Mouse (Mus musculus): ENCODE results near the gene 4930404H24Rik.

The 4930404H24Rik gene

DNA sequence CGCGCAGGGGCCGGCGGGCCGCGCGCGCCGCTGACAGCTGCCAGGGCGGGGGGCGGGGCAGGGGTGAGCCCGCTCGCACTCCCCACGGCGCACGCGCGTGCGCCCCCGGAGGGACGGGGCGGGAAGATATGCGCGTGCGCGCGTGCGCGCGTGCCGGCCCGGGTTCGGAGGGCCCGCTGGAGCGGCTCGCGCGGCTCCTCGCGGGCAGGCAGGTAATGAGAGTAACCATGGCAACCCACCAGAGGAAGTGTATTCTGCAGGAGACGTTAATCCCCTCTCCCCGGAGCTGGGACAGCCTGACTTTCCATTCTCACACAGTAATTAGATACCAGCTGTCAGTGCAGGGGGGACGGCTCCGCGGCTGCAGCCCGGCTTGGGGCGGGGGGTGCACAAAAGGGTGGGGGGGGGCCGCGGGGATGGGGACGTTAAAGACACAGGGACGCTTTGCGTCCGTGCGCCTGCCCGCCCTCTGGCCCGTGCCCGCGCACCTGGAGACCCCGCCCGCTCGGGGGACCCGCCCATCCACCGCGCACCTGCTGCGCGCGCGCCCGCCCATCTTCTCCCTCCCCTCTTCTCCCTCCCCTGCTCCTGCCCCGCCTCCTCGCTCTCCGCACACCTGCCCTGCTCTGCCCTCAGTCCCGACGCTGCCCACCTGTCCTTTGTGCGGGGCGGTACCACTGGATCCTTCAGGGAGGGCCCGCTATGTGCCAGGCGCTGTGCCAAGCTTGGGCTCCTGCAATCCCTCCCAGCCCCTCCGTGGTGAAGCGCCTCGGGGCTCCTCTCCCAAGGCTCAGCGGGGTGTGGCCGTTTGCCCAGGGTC is at the start of gene 4930404H24Rik:
4930404H24Rik (plus strand) TSS at position 218 of the 820 bp plus-strand sequence.
- DNase-seq = peak; percentile 93

DNA sequence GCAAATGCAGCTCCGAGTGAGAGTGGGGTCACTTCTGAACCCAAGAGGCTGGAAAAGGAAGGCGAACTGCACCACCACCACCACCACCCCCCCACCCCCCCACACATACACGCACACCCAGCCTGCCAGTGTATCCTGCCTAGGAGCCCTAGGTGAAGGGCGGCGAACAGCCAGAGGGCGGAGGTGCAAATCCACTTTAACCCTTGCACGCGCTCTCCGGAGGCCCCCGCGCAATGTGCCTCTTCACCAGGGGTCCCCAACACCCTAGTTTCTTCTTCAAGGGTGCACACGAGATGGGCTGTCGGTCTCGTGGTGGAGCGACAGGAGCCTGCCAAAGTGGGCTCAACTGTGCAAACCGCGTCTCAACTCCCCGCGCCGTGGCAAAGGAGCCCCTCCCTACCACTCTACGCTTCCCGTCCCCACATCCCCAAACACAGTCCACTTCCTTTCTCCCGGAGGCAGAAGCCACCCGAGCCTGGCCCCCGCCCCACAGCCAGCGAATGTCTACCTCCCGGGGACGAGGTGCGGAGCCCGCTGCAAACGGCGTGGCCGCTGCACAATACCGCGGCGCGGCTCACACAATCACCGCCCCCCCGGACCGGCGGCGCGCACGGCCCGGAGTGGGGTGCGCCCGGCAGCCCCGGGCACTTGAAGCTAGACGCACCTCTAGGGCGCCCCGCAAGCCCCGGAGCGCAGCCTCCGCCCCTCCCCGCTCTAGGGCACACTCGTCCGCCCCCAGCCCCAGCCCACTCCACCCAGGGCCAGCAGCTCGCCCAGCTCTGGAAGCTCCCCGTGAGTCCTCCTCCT is 49.0 kb upstream of the 4930404H24Rik start:
- DNase-seq = peak; percentile 49

GRCm38 (mm10) chr2:153444254-153445136 is 48.1 kb upstream of the 4930404H24Rik start:
- peak; percentile 77 for DNase-seq

GRCm38 (mm10) chr2:153445137-153446016 is 47.2 kb upstream of the 4930404H24Rik start:
- peak; percentile 42 for DNase-seq

DNA sequence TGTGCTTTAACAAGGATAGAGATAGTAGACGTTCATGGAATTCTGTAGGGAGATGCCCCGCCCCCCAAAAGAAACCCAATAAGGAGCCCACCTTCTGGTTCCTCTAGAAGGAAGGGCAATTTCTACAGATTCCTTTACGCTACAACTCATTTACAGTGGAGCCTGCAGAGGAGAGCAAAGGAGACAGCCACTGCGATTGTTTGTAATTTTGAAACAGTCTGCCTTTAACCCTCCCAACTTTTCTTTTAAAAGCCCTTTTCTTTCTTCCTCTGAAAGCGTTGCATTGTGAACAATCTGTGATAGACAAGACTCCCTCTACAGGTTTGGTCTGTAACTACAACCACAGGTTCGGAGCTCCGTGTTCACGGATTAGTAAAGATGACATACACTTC is 46.6 kb upstream of the 4930404H24Rik start:
- peak; percentile 34 for DNase-seq

DNA sequence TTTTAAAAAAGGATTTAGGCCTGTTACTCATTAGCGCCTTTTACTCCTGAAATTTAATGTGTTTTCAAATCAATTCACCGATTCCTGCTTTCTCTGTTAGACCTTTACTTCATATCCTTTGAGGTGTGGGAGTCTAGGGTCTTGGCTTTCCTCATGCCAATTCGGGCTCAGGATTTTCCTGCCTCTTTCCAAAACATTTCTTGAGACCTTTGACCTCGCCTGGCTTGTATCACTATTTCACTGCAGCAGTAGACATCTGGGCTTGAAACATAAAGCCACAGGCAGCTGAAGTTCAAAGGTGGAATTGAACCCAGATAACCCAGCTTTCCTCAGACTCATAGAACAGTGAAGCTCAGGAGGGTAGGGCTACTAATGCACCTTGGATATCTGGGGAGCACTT is 46.1 kb upstream of the 4930404H24Rik start:
- no peak for DNase-seq

DNA sequence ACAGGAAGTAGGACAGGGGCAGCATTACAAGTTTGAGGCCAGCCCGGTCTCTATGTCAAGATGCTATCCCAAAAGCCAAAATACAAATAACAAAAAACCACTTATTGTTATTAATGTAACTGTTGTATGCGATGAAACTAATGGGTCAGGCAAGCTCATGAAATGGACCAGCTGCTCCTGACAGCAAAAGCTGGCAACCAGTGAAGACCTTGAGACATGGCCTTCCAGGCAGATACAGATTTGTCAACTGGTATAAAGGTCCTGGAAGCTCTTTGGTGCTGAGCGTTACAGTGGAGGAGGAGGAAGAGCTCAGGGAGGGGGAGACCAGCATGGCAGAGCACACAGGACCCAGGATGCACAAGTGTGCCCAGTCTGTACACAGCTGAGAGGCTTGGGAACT is 44.9 kb upstream of the 4930404H24Rik start:
- no peak for DNase-seq

- no peak for DNase-seq
Observed at GRCm38 (mm10) chr2:153448519-153448918, 44.1 kb upstream of the 4930404H24Rik start.

GRCm38 (mm10) chr2:153453961-153454759 is 38.4 kb upstream of the 4930404H24Rik start:
- DNase-seq = no peak

GRCm38 (mm10) chr2:153454841-153455506 is 37.6 kb upstream of the 4930404H24Rik start:
- DNase-seq = no peak

GRCm38 (mm10) chr2:153457467-153457866 is 35.1 kb upstream of the 4930404H24Rik start:
- no peak for DNase-seq

DNA sequence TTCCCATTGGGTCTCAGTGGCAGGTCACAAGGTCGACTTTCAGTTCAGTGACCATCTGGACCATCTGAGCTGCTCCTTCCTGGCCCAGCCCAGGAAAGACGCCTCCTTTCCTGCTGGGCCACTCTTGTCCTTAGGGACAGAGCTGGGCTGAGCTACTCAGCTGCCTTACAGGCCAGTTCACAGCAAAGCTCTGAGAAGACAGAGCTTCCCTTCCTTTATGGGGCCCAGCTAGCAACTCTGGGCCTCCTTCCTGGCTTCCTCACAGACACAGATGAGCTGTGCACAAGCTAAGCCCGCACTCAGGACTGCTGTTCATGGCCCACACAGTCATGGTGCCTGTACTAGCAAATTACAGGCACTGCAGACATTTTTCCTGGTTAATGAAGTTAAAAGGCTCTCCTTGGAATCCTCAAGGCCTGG is 34.6 kb upstream of the 4930404H24Rik start:
- DNase-seq = no peak

DNA sequence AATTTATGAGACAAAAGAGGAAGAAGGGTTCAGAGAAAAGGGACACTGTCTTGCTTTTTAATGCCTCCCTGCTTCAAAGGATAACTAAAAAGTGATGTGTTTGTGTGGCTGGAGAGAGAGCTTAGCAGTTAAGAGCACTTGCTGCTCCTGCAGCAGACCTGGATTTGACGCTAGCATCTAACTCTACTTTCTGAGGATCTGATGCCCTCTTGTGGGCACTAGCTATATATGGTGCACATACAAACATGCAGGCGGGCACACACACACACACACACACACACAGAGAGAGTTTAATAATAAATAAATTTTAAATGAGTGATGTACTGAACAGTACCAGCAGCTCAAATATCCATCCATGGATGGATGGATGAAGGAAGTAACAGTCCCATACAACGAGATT is 29.3 kb upstream of the 4930404H24Rik start:
- no peak for DNase-seq

GRCm38 (mm10) chr2:153467372-153467771 is 25.2 kb upstream of the 4930404H24Rik start:
- DNase-seq = no peak

DNA sequence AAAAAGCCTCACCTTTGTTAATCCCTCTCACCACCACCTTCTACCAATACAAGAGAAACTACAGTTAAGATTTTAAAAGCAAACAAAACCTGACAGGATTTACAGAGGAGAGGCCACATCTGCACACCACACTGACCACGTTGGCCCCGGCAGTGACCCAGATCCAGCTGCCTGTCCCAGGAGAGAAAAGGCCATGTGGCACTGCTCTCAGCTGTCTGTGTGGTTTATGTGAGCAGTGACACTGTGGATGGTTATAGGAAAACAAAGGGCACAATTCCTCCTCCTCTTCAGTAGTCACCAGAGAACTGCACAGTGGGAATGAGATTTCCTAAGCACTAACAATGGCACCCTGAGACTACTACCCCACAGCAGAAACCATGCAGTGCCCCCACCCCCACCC is 23.3 kb upstream of the 4930404H24Rik start:
- no peak for DNase-seq

DNA sequence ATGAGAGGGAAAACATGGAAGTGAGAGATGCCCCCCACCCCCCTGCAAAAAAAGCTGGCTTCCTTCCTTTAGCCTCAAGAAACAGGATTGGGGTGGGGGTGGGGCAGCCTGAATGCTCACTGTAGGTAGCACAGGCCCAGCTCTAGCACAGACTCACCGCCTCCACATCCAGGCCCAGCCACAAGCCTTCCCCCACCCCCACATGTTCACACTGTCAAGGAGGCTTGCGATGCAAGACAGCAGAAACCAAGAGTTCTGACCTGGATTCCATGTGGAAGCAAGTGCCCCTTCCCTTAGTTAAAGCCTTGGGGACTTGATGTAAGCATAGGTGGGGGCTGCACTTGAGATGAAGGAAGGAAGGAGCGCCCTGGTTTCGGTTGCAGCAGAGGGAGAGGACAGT is 22.8 kb upstream of the 4930404H24Rik start:
- no peak for DNase-seq

DNA sequence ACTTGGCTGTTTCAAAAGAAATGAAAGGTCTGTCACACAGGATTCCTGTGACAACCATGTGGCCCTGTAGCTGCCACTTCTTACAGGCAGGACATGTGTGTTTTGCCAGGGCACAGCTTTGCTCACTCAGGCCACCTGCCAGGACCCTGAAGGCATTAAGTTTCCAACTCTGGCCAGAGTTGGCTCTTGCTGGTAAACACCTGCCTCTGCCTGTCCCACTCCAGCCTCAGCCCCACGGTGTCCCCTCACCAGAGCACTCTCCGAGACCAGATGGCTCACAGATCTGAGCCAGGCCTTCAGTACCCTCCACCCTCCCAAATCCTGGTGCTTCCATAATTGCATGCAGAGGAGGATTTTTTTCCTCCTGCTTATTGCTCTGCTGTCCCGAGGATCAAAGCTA is 21.6 kb upstream of the 4930404H24Rik start:
- no peak for DNase-seq

DNA sequence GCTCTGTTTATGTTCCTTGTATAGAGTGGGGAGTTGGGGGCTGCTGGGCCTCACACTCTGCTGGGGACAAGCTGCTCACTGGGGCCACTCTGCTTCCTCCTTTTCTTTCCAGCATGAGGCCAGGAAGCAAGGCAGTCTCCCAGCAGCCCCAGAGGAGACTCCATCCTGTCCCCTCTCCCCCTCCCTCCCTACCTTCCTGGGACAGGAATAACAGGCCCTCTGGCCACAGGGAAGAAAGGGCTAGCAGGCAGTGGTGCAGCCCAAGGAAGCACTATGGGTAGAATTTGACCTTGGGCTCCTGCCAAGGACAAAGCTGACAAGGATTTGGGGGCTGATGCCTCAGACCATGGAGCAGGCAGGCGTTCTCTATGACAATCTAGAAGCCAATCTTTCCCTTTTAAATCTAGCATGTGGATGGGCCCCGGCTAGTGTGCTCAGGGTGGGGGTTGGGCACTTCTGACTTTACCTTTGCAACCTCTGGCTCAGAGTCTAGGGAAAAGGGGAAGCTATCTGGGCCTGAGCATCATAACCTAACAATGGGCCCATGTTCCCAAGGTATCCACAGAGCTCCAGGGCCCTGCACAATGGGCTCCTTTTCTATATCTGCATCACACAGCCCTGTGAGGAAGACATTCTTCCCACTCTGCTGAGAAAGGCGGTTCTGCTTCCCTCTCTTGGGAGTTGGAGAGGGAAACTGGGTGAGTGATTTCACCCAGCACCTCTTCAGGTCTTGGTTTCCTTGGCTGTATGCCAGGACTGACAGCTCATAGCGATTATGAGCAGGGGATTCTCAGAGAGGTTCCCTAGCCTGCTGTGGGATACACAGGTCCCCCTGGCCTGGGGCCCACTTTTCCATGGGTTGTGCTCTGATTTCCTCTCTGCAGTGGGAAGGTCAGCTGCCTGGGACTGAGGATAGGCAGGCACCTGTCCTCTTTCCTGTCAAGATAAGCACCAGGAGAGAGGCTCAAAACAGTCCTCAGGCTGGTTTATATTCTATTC is 17.2 kb upstream of the 4930404H24Rik start:
- no peak for DNase-seq

DNA sequence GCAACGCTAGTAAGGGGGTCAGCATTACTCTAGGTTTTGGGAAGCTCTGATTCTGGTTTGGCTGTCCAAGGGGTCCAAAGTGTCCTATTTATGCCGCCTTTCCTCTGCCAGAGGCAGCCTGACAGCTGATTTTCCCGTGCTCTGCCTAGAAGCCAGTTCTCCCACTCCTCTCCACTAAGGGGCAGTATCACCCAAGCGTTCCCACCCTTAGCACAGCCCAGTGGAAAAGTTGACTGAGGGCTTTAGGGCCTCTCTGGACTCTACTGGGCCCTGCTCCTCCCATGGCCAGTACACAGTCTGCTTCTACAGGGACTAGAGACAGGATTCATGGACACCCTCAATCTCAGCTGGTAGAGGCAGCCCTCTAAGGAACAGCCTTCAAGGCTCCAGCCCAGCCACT is 14.0 kb upstream of the 4930404H24Rik start:
- peak; percentile 70 for DNase-seq
